Mouse (Mus musculus) megakaryocyte, embryonic 14.5 days (primary cell): ENCODE measurements around the gene Galnt18.

ENCODE experiments used
- FLI1 ChIP-seq: IDR thresholded peaks from 2 replicates; pipeline ENCODE4 v1.6.1; 2012; ENCODE audit warnings: low read length, inconsistent platforms, mixed read lengths
- GATA1 ChIP-seq: IDR thresholded peaks from 3 replicates; pipeline ENCODE4 v1.6.1; 2012; ENCODE audit warnings: mixed read lengths, low read length, inconsistent platforms, borderline replicate concordance

- TF ChIP-seq GATA1 (no peak), FLI1 (no peak)
Measured at GRCm38 (mm10) chr7:111785478-111785877, 5.7 kb upstream of the Galnt18 start.
